Mouse (Mus musculus) myocyte (in vitro differentiated cells): ENCODE results near the gene Armc3. TPM values are rescaled to one million over a fixed set of nuclear protein-coding genes. Genes with fewer than 3 reads are reported as not detected.

ENCODE experiments used
- H3K27me3 ChIP-seq: one replicate; pipeline ENCODE4 v1.6.1; 2011; ENCODE audit not compliant: control insufficient read depth, insufficient read depth, insufficient read length
- H3K36me3 ChIP-seq: one replicate; pipeline ENCODE4 v1.6.1; 2011; ENCODE audit not compliant: control insufficient read depth, insufficient read depth
- H3K4me2 ChIP-seq: one replicate; pipeline ENCODE4 v1.6.1; 2011; ENCODE audit warnings: low read depth, control low read depth
- H3K4me3 ChIP-seq: one replicate; pipeline ENCODE4 v1.5.1; 2011; ENCODE audit warnings: mild to moderate bottlenecking, control low read depth, moderate library complexity
- H3K79me2 ChIP-seq: one replicate; pipeline ENCODE4 v1.6.1; 2011; ENCODE audit not compliant: control insufficient read depth, insufficient read depth
- H3ac ChIP-seq: one replicate; pipeline ENCODE4 v1.6.1; 2011; ENCODE audit not compliant: control insufficient read depth, insufficient read length
- CEBPB ChIP-seq: IDR thresholded peaks from 2 replicates; pipeline ENCODE4 v1.6.1; 2011; ENCODE audit warnings: mild to moderate bottlenecking, moderate library complexity; ENCODE audit not compliant: poor library complexity, insufficient read depth, severe bottlenecking
- E2F4 ChIP-seq: IDR thresholded peaks from one replicate; pipeline ENCODE4 v1.6.1; 2011; ENCODE audit warnings: mild to moderate bottlenecking, control low read depth, moderate library complexity; ENCODE audit not compliant: insufficient read depth
- MAX ChIP-seq: IDR thresholded peaks from one replicate; pipeline ENCODE4 v1.6.1; 2011; ENCODE audit warnings: low read depth, mild to moderate bottlenecking, control low read depth
- MYOD1 ChIP-seq, 3 experiments: IDR thresholded peaks; one replicate each; pipeline ENCODE4 v1.6.1; 2011; ENCODE audit warnings: control low read depth in 2 of 3, low read depth in 2 of 3, mild to moderate bottlenecking in 2 of 3, moderate library complexity in 1 of 3; ENCODE audit not compliant: insufficient read length in 2 of 3, control insufficient read depth in 1 of 3
- MYOG ChIP-seq, 3 experiments: IDR thresholded peaks; one replicate each; pipeline ENCODE4 v1.6.1; 2011; ENCODE audit warnings: control low read depth in 2 of 3, low read depth in 2 of 3, mild to moderate bottlenecking in 2 of 3; ENCODE audit not compliant: insufficient read length in 2 of 3, control insufficient read depth in 1 of 3, insufficient read depth in 1 of 3
- POLR2A ChIP-seq: IDR thresholded peaks from one replicate; pipeline ENCODE4 v1.6.1; 2011; ENCODE audit warnings: low read depth, mild to moderate bottlenecking, control low read depth, moderate library complexity; ENCODE audit not compliant: insufficient read length
- POLR2AphosphoS2 ChIP-seq: IDR thresholded peaks from one replicate; pipeline ENCODE4 v1.6.1; 2011; ENCODE audit warnings: low read depth, control low read depth; ENCODE audit not compliant: insufficient read length
- REST ChIP-seq: IDR thresholded peaks from one replicate; pipeline ENCODE4 v1.6.1; 2011; ENCODE audit warnings: mild to moderate bottlenecking, control low read depth, moderate library complexity; ENCODE audit not compliant: insufficient read depth, insufficient read length
- SRF ChIP-seq: IDR thresholded peaks from one replicate; pipeline ENCODE4 v1.6.1; 2011; ENCODE audit warnings: low read depth; ENCODE audit not compliant: control insufficient read depth, insufficient read length
- TCF12 ChIP-seq: IDR thresholded peaks from one replicate; pipeline ENCODE4 v1.6.1; 2011; ENCODE audit warnings: mild to moderate bottlenecking, control low read depth; ENCODE audit not compliant: poor library complexity, insufficient read depth, severe bottlenecking
- TCF3 ChIP-seq: IDR thresholded peaks from one replicate; pipeline ENCODE4 v1.6.1; 2011; ENCODE audit warnings: low read depth, control low read depth; ENCODE audit not compliant: insufficient read length
- USF1 ChIP-seq: IDR thresholded peaks from one replicate; pipeline ENCODE4 v1.6.1; 2011; ENCODE audit warnings: low read depth, mild to moderate bottlenecking, control low read depth, moderate library complexity
- polyA plus RNA-seq: library from polyadenylated mRNA; unstranded; fragments of >200 nt; fragmentation: generic; extraction: Trizol; gene quantifications from one replicate; pipeline ENCODE4 v1.2.1, GENCODE M21; 2012; ENCODE audit warnings: missing spikeins

Gene Armc3
- polyA plus RNA-seq, 1 experiment: not detected

DNA sequence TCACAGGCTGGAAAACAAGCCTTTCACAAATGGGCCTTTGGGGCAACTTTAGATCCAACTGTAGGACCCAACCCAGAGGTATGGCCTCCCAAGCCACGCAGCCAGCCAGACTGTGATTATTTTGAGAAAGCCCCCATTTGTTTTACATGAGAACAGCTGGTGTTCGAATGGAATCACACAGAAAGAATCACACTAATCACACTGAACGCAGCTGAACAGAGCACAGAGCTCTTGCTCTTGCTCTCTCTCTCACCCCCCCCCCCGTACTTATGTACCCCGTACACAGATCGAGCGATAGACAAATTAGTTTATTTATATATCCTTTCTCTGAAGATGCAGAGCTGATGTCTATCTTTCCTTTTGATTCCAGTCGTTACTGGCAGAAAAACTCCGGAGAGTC, 123.3 kb downstream of the Armc3 start:
- H3K79me2 ChIP-seq: no peaks in the 10 kb centered on the region
- no peaks in the 10 kb centered on the region for H3K36me3 ChIP-seq
- no peak overlapping the region for H3ac ChIP-seq
- H3K4me2 ChIP-seq: no peak overlapping the region
- no peak for TF ChIP-seq POLR2AphosphoS2
- TF ChIP-seq TCF3: no peak
- no peak for TF ChIP-seq E2F4
- TF ChIP-seq MYOG (IDR thresholded peaks at IDR 0.05; ENCODE audit: control insufficient read depth in 1 of 3, insufficient read depth in 1 of 3, insufficient read length in 2 of 3, low read depth in 2 of 3): no peak
- no peaks in the 10 kb centered on the region for H3K27me3 ChIP-seq
- H3K4me3 ChIP-seq: no peak overlapping the region

DNA sequence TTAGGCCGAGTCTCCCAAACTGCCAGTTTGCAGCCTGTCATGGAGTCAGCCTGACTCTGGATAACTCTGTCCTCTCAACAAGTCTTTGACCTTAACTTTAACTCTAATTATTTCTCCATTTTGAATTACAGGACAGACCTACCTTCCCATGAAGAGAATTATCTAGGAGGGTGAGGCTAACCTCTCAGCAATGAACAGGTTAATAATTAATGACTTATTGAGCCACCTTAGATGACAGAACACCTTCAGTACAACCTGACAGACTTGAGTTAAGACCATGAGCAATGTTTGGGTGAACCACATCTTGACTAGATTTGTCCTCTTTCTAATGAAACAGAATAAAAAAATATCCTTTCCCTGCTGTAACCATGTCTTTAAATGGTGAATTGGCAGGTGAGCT, 127.3 kb downstream of the Armc3 start:
- Histone ChIP-seq H3K27me3 (no peaks in the 10 kb centered on the region), H3K36me3 (no peaks in the 10 kb centered on the region), H3K79me2 (no peaks in the 10 kb centered on the region), H3K4me3 (no peak overlapping the region), H3K4me2 (no peak overlapping the region), H3ac (no peak overlapping the region)
- TF ChIP-seq MAX (no peak), POLR2AphosphoS2 (no peak), E2F4 (no peak), TCF12 (no peak), REST (no peak), CEBPB (no peak), MYOG (IDR thresholded peaks at IDR 0.05; ENCODE audit: control insufficient read depth in 1 of 3, insufficient read depth in 1 of 3, insufficient read length in 2 of 3, low read depth in 2 of 3) (no peak), USF1 (no peak), SRF (no peak), POLR2A (no peak)

DNA sequence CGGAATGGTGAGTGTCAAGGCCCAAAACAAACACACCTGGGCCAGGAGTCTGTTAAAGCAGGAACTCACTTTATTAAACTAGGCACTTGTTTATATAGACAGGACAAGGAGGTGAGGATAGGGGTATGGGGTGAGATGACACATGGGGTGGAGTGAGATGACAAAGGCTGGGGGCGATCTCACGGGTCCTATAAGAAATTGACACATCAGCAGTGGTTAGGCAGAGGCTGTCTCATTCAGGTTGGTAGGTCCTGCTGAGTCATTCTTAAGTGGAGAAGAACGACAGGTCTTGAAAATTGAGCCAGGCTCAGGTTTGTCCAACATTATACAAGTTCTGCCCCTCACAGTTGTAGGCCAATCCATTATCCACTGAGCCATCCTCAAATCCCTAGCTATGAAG, 128.7 kb downstream of the Armc3 start:
- H3K27me3 ChIP-seq: no peaks in the 10 kb centered on the region
- TF ChIP-seq CEBPB (no peak), POLR2A (no peak), MYOD1 (IDR thresholded peaks at IDR 0.05; ENCODE audit: control insufficient read depth in 1 of 3, insufficient read length in 2 of 3, low read depth in 2 of 3) (no peak), USF1 (no peak), SRF (no peak), POLR2AphosphoS2 (no peak), MAX (no peak), E2F4 (no peak), MYOG (IDR thresholded peaks at IDR 0.05; ENCODE audit: control insufficient read depth in 1 of 3, insufficient read depth in 1 of 3, insufficient read length in 2 of 3, low read depth in 2 of 3) (no peak)
- no peak overlapping the region for H3K4me3 ChIP-seq
- H3K4me2 ChIP-seq: no peak overlapping the region
- H3K36me3 ChIP-seq: no peaks in the 10 kb centered on the region
- no peak overlapping the region for H3ac ChIP-seq
- H3K79me2 ChIP-seq: no peaks in the 10 kb centered on the region

DNA sequence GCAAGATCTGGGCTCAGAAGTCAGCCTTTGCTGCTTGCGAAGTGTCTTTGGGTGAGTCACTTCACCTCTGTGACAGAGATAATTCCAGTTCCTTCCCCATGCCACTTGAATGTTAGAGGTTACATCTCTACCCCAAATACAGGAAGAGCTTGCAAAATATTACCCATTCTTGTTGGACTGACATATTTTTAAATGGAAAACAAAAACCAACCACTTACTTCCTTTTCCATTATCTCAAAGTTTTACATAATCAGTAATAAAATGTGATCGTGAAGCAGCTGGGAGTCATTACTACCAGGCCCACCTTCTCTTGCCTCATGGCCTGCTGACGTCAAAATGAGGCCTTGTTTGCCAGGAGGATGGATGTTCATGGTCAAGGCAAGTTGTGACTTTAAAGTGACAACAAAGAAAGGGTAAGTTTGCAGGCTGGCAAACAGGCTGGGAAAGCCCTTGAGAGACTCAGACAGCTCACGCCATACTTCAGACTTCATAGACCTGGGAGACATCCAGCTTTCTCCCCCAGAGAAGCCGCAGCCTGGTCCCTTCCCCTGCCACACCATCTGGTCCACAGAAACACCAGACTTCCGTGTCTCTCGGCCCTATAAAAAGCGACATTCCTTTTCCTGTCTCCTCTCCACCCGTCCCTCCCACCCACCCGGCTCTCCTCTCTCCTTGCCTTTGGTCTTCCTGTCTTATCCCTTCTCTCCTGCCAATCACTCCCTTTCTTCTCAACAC, 145.0 kb downstream of the Armc3 start:
- H3ac ChIP-seq: no peak overlapping the region
- H3K79me2 ChIP-seq: no peaks in the 10 kb centered on the region
- no peak for TF ChIP-seq MYOD1 (IDR thresholded peaks at IDR 0.05; ENCODE audit: control insufficient read depth in 1 of 3, insufficient read length in 2 of 3, low read depth in 2 of 3)
- no peak for TF ChIP-seq E2F4
- no peak for TF ChIP-seq POLR2A
- no peak for TF ChIP-seq USF1
- peak overlapping the region; percentile 43 for H3K4me2 ChIP-seq
- H3K36me3 ChIP-seq: no peaks in the 10 kb centered on the region
- no peaks in the 10 kb centered on the region for H3K27me3 ChIP-seq
- H3K4me3 ChIP-seq: no peak overlapping the region

DNA sequence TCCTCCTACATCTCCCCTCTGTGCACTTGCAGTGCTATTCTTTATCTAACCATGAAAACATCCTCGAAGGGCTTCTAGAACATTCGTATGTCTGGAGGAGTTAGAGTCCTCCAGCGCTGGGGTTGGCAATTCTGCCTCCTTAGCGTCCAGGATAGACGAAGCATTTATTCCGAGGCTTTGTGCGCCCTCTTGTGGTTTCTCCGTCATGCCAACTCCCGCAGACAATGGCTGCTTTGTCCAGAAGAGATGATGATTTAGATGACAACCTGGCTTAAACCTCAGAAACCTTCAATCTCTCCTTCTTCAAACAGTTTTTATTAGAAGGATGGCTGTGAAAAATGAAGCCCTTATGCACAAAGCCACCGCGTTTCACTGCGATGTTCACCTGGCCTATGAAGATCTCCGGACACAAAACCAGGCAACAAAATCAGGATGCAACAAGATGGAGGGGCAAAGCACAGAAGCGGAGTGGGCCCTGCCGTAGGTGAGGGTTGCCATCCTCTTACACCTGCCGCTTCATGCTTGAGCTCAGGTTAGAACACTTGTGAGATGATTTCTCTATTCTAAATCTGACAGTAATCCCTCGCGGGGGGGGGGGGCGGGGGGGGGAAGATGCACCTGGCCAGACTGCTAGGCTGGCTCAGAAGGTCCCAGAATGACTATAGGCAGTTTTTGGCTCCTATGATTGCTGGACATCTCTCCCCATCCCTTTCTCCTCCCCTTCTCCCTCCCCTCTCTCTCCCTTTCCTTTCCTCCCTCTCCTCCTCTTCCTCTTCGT, 145.7 kb downstream of the Armc3 start:
- Histone ChIP-seq H3K27me3 (no peaks in the 10 kb centered on the region), H3K4me3 (no peak overlapping the region), H3K36me3 (no peaks in the 10 kb centered on the region), H3K4me2 (peak overlapping the region; percentile 43), H3K79me2 (no peaks in the 10 kb centered on the region), H3ac (no peak overlapping the region)
- no peak for TF ChIP-seq MYOG (IDR thresholded peaks at IDR 0.05; ENCODE audit: control insufficient read depth in 1 of 3, insufficient read depth in 1 of 3, insufficient read length in 2 of 3, low read depth in 2 of 3)
